8 mouse cellular contexts compared by ENCODE assay signal in the genomic region with DNA sequence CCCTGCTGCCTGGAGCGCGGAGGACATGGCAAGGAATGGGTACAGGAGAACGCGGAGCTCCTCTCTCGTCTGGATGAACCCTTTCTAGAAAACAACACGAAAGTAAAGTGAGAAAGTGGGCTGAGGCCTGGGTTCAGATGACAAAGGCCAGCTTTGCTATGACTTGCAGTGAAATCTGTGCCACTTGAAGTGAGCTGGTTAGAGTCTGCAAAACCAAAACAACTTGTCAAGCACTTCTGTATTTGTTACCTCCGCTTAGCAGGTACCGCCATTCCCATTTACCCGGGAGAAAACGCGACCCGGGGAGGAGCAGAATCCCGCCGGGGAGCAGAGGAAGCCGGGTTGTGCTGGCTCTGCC. TPM values are rescaled to one million over a fixed set of nuclear protein-coding genes. Genes with fewer than 3 reads are reported as not detected.
A peak's percentile ranks its signal among the peaks of the same experiment; 100 is the strongest.
DNase-seq lines count a peak whose midpoint lies in the region; ATAC-seq and TF ChIP-seq lines count a peak whose summit lies in the region.

No protein-coding gene starts in this region.

- DNase-seq in kidney, adult 2 months, result no peak
- no peak for DNase-seq in kidney, postnatal 14 days
- DNase-seq in adrenal gland, adult 2 months, result no peak
- DNase-seq in MN1 (ENCODE audit: low spot score), result no peak
- no peak for DNase-seq in cerebellum, postnatal 36 days

- peak overlapping the region; percentile 90 for H3K4me2 ChIP-seq in hindbrain, embryonic 15.5 days
- H3K4me2 ChIP-seq in midbrain, embryonic 15.5 days, result peak overlapping the region; percentile 98

- WGBS in kidney, adult 2 months, result 9% methylated on average over 15 of the region's 15 CpGs
- 6% methylated on average over 15 of the region's 15 CpGs for WGBS in hindbrain, embryonic 15.5 days
- 7% methylated on average over 15 of the region's 15 CpGs for WGBS in midbrain, embryonic 15.5 days

- peak overlapping the region; percentile 78 for H3K4me3 ChIP-seq in kidney, adult 2 months (ENCODE audit: insufficient read depth, low read depth, low read length)
- peak overlapping the region; percentile 40; the same call in 1 of the 2 replicates for H3K4me3 ChIP-seq in cortical plate, adult 2 months (ENCODE audit: insufficient read depth, low read length)
- H3K4me3 ChIP-seq in hindbrain, embryonic 15.5 days, result peak overlapping the region; percentile 55
- peak overlapping the region; percentile 73 for H3K4me3 ChIP-seq in midbrain, embryonic 15.5 days

- no peak for ATAC-seq in hindbrain, embryonic 15.5 days (ENCODE audit: low FRiP score, low read depth)
- ATAC-seq in midbrain, embryonic 15.5 days (replicated peaks), result no peak

- H3K36me3 ChIP-seq in kidney, adult 2 months (ENCODE audit: control insufficient read depth, insufficient read depth, low read length), result no peaks in the 10 kb centered on the region
- H3K36me3 ChIP-seq in hindbrain, embryonic 15.5 days, result no peaks in the 10 kb centered on the region
- H3K36me3 ChIP-seq in midbrain, embryonic 15.5 days (replicated peaks), result no peaks in the 10 kb centered on the region

- H3K27ac ChIP-seq in kidney, adult 2 months (ENCODE audit: insufficient read depth, low read depth, low read length), result no peak overlapping the region
- H3K27ac ChIP-seq in cortical plate, adult 2 months (ENCODE audit: insufficient read depth, low read length), result no peak overlapping the region
- H3K27ac ChIP-seq in hindbrain, embryonic 15.5 days (replicated peaks), result no peak overlapping the region
- no peak overlapping the region for H3K27ac ChIP-seq in midbrain, embryonic 15.5 days

- H3K9ac ChIP-seq in hindbrain, embryonic 15.5 days, result peak overlapping the region; percentile 54
- H3K9ac ChIP-seq in midbrain, embryonic 15.5 days, result peak overlapping the region; percentile 56

- peaks cover 9% of the 10 kb centered on the region; the same call in 1 of the 2 replicates for H3K4me1 ChIP-seq in kidney, adult 2 months (ENCODE audit: control insufficient read depth, insufficient read depth, low read length)
- peaks cover 2% of the 10 kb centered on the region; the same call in 1 of the 2 replicates for H3K4me1 ChIP-seq in cortical plate, adult 2 months (ENCODE audit: control insufficient read depth, insufficient read depth, low read length)
- H3K4me1 ChIP-seq in hindbrain, embryonic 15.5 days (replicated peaks), result peaks cover 20% of the 10 kb centered on the region
- peaks cover 23% of the 10 kb centered on the region for H3K4me1 ChIP-seq in midbrain, embryonic 15.5 days

- H3K27me3 ChIP-seq in kidney, adult 2 months (replicated peaks; ENCODE audit: control insufficient read depth, insufficient read depth, low read length), result no peaks in the 10 kb centered on the region
- peaks cover 46% of the 10 kb centered on the region for H3K27me3 ChIP-seq in hindbrain, embryonic 15.5 days
- H3K27me3 ChIP-seq in midbrain, embryonic 15.5 days (replicated peaks), result peaks cover 57% of the 10 kb centered on the region

- no peak for TF ChIP-seq POLR2A in kidney, adult 2 months (IDR thresholded peaks at IDR 0.05; ENCODE audit: low read depth, low read length)
- no peak for TF ChIP-seq POLR2A in cortical plate, adult 2 months (IDR thresholded peaks at IDR 0.05; ENCODE audit: extremely low read depth, insufficient read depth, low read length)

- no peaks in the 10 kb centered on the region for H3K9me3 ChIP-seq in hindbrain, embryonic 15.5 days
- H3K9me3 ChIP-seq in midbrain, embryonic 15.5 days, result no peaks in the 10 kb centered on the region

- TF ChIP-seq CTCF in kidney, adult 2 months (conservative IDR thresholded peaks at IDR 0.05; ENCODE audit: insufficient read depth, insufficient read length, low read depth, low read length), result no peak
- no peak for TF ChIP-seq CTCF in cortical plate, adult 2 months (IDR thresholded peaks at IDR 0.05; ENCODE audit: extremely low read depth, insufficient read depth, low read length)

RNA-seq across cellular contexts. Expression of a gene that starts 0.4 kb away (rescaled TPM):
- polyA plus RNA-seq in kidney, adult 2 months (2012; rRNA removed), result 15.2 and 19.7 TPM in 2 replicates
- 0.78 and 0.90 TPM in 2 replicates for polyA plus RNA-seq in cortical plate, adult 2 months (2012; rRNA removed)
- polyA plus RNA-seq in hindbrain, embryonic 15.5 days (2015; fragmentation: Nextera tagmentation; extraction: Ambion mirVana), result 3.3 and 4.2 TPM in 2 replicates
- polyA plus RNA-seq in midbrain, embryonic 15.5 days (2015; fragmentation: Nextera tagmentation; extraction: Ambion mirVana), result 2.5 TPM in 2 replicates
- 1 to 10 TPM in 1 of 2 experiments, under 1 TPM in 1; 0.26 to 1.5 TPM for total RNA-seq in adrenal gland, adult 2 months (2021)
- polyA plus RNA-seq in adrenal gland, adult 2 months (2012; rRNA removed), result 0.76 and 1.1 TPM in 2 replicates
